Mouse (Mus musculus) subcutaneous adipose tissue, adult 2 months (tissue): ENCODE results near the gene Ampd3. TPM values are rescaled to one million over a fixed set of nuclear protein-coding genes. Genes with fewer than 3 reads are reported as not detected.

Experiments used
- polyA plus RNA-seq: library from polyadenylated mRNA; depleted of rRNA; stranded (reverse); fragments of >200 nt; gene quantifications from 2 replicates; pipeline ENCODE4 v1.2.3, GENCODE M21; 2012; ENCODE audit warnings: low replicate concordance; rRNA removed

Ampd3 gene
- polyA plus RNA-seq, result 35.5 and 70.3 TPM in 2 replicates

DNA sequence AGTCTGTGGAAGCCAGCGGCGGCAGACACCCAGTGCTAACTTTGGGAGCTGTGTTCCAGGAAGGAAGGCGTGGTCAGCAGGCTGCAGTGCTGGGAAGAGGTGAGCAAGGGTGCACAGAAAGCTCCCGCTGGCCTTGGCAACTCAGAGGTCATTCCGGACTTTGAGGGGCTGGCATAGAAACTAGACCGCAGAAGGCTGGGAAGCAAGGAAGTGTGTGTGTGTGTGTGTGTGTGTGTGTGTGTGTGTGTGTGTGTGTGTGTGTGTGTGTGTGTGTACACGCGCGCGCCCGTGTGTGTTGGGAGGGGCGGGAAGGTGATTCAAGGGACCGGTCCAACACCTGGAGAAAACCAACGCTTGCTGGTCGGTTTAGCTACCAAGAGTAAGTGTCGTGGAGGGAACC, at the start of gene Ampd3:
Gene Ampd3, plus strand, starts transcription at position 206 of the 400 bp plus-strand sequence.

DNA sequence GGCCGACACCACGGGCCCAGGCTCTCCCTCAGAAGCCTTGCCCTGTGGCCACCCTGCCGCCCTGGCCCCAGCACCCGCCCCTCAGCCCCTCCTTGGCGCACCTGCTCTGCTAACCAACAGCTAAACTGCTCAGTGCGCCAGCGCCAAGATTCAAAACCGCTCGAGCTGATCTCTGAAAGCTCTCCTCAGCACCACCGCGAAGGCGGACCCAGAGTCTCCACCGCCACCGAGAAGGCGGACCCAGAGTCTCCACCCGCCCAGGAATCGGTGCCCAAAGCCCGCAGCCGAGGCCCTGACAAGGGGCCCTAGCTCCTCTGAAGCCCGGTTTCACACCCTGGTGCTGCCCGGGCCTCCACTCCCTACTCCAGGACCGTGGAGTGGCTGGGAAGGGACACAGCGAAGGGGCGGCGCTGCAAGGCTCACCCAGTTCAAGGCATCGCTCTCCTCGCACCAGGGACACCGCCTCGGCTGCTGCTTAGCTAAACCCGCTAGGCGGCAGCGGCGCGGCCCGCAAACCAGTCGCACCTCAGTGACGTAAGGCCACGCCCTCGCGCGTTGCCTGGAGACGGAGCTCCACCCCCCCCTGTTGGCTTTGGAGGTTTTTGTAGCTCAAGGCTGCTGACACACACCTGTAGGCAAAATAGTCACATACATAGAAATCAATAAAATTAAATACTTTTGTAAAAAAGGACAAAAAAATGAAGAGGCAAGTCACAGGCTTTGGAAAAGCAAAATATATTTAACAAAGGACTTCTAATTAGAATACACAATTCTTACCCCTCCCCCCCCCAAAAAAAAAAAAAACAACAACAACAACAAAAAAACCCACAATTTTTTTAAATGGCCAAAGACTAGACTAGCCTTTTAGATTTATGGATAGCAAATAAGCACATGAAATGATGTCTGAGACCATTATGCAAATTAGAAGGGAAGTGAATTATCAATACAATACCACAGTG, 76.2 kb downstream of the Ampd3 start, which contains the start of gene Rnf141:
Gene Rnf141, minus strand, starts transcription at position 542 of the 959 bp plus-strand sequence.

Other genes starting within 250 kb of the Ampd3 start
- gene Sbf2, start 153.3 kb upstream of the Ampd3 start, polyA plus RNA-seq, result 21.7 and 26.3 TPM in 2 replicates
- gene Adm, start 140.5 kb upstream of the Ampd3 start, polyA plus RNA-seq, result 23.1 and 29.7 TPM in 2 replicates
- gene Rnf141, start 76.3 kb downstream of the Ampd3 start, polyA plus RNA-seq, result 31.2 and 38.6 TPM in 2 replicates
- 24.0 and 47.9 TPM in 2 replicates for gene Lyve1, start 95.0 kb downstream of the Ampd3 start, polyA plus RNA-seq
- gene Mrvi1, start 214.3 kb downstream of the Ampd3 start, polyA plus RNA-seq, result 20.2 and 186 TPM in 2 replicates